Mouse (Mus musculus): ENCODE measurements at regions not wholly inside any gene's neighbourhood (a gene's known extent, or its start where the extent isn't known, plus 50 kb on each side); places are given as distances from the start of the nearest gene placed in this dataset.

GRCm38 (mm10) chr1:76083273-76084036 is 537.4 kb downstream of the Slc4a3 start:
- no peak overlapping the region for H3K9ac ChIP-seq
- no peaks in the 10 kb centered on the region for H3K9me3 ChIP-seq
- WGBS: 94% methylated on average over 3 of the region's 3 CpGs
- no peaks in the 10 kb centered on the region for H3K27me3 ChIP-seq (replicated peaks)
- no peak overlapping the region for H3K4me2 ChIP-seq (replicated peaks)
- no peak overlapping the region for H3K27ac ChIP-seq
- no peaks in the 10 kb centered on the region for H3K4me1 ChIP-seq
- no peaks in the 10 kb centered on the region for H3K36me3 ChIP-seq
- no peak for ATAC-seq (ENCODE audit: low FRiP score, low read depth)
- no peak overlapping the region for H3K4me3 ChIP-seq

DNA sequence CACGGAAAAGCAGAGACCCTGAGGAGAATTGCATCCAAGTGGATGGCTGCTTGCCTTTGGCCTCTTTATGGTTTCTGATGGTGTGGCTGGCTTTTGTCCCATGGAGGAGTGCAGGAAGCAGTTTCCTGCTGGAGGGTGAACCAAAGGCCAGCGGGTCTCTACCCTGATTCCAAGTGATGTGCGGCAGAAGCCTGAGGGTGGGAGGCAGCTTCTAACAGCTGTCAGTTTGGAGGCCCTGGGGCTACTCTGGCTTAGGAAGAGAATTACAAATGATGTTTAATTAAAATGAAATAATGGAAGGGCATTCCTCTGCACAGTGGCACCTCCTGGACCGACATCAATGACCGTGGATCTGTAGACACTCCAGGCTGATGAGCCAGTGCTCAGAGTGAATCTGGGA is 545.0 kb downstream of the Slc4a3 start:
- no peaks in the 10 kb centered on the region for H3K27me3 ChIP-seq (replicated peaks)
- WGBS: 22% methylated on average over 5 of the region's 5 CpGs
- no peak overlapping the region for H3K4me3 ChIP-seq
- no peaks in the 10 kb centered on the region for H3K9me3 ChIP-seq
- no peak overlapping the region for H3K4me2 ChIP-seq (replicated peaks)
- no peak overlapping the region for H3K27ac ChIP-seq
- ATAC-seq (ENCODE audit: low FRiP score, low read depth): no peak
- no peaks in the 10 kb centered on the region for H3K36me3 ChIP-seq
- H3K9ac ChIP-seq: no peak overlapping the region
- no peaks in the 10 kb centered on the region for H3K4me1 ChIP-seq

- H3K9ac ChIP-seq: no peak overlapping the region
- ATAC-seq (ENCODE audit: low FRiP score, low read depth): no peak
- no peak overlapping the region for H3K4me2 ChIP-seq (replicated peaks)
- H3K27ac ChIP-seq: no peak overlapping the region
- no peaks in the 10 kb centered on the region for H3K27me3 ChIP-seq (replicated peaks)
- H3K4me3 ChIP-seq: no peak overlapping the region
- no peaks in the 10 kb centered on the region for H3K9me3 ChIP-seq
- no peaks in the 10 kb centered on the region for H3K4me1 ChIP-seq
- H3K36me3 ChIP-seq: no peaks in the 10 kb centered on the region
- 92% methylated on average over 3 of the region's 3 CpGs for WGBS
Measured at GRCm38 (mm10) chr1:76113281-76113680, 567.2 kb downstream of the Slc4a3 start.

GRCm38 (mm10) chr1:76120840-76121239 is 574.8 kb downstream of the Slc4a3 start:
- Histone ChIP-seq H3K36me3 (no peaks in the 10 kb centered on the region), H3K4me3 (no peak overlapping the region), H3K9me3 (no peaks in the 10 kb centered on the region), H3K27ac (no peak overlapping the region), H3K9ac (no peak overlapping the region), H3K4me1 (no peaks in the 10 kb centered on the region), H3K4me2 (replicated peaks) (no peak overlapping the region), H3K27me3 (replicated peaks) (no peaks in the 10 kb centered on the region)
- ATAC-seq (ENCODE audit: low FRiP score, low read depth): no peak
- WGBS: 88% methylated on average over 4 of the region's 4 CpGs

- no peaks in the 10 kb centered on the region for H3K9me3 ChIP-seq
- no peaks in the 10 kb centered on the region for H3K36me3 ChIP-seq
- no peak overlapping the region for H3K4me3 ChIP-seq
- H3K9ac ChIP-seq: no peak overlapping the region
- H3K27ac ChIP-seq: no peak overlapping the region
- H3K4me2 ChIP-seq (replicated peaks): no peak overlapping the region
- ATAC-seq (ENCODE audit: low FRiP score, low read depth): no peak
- no peaks in the 10 kb centered on the region for H3K27me3 ChIP-seq (replicated peaks)
- WGBS: 69% methylated on average over 4 of the region's 4 CpGs
- H3K4me1 ChIP-seq: no peaks in the 10 kb centered on the region
Measured at GRCm38 (mm10) chr1:76130353-76130752, 584.3 kb downstream of the Slc4a3 start.

GRCm38 (mm10) chr1:76136810-76137209 is 590.7 kb downstream of the Slc4a3 start:
- H3K4me1 ChIP-seq: no peaks in the 10 kb centered on the region; the same call in 1 of the 2 replicates
- no peak overlapping the region for H3K4me2 ChIP-seq (replicated peaks)
- H3K9me3 ChIP-seq: no peaks in the 10 kb centered on the region
- no peak overlapping the region for H3K27ac ChIP-seq
- WGBS: 77% methylated on average over 1 of the region's 1 CpGs
- no peaks in the 10 kb centered on the region for H3K36me3 ChIP-seq
- no peak overlapping the region for H3K4me3 ChIP-seq
- H3K27me3 ChIP-seq (replicated peaks): no peaks in the 10 kb centered on the region
- H3K9ac ChIP-seq: no peak overlapping the region
- ATAC-seq (ENCODE audit: low FRiP score, low read depth): no peak

DNA sequence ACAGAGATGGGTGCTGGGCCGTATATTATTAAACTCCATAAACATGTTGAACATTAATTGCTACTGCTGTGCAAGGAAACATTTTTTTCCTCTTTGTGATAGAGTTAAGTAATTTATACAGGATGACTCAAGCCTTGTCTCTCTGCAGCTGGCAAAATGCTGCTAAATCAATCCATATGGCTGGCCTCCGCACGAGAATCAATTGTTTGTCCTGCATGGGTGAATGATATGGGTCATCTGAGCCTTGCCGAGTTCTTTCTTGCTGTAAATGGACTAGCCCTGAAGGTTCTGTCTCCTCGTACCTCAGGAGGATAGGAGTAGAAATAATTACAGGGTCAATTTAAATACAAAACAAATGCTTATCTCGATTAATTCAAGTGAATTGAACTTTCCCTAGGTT is 591.6 kb downstream of the Slc4a3 start:
- 27% methylated on average over 6 of the region's 6 CpGs for WGBS
- no peak for ATAC-seq (ENCODE audit: low FRiP score, low read depth)
- Histone ChIP-seq H3K4me2 (replicated peaks) (no peak overlapping the region), H3K9me3 (no peaks in the 10 kb centered on the region), H3K4me3 (no peak overlapping the region), H3K9ac (no peak overlapping the region), H3K27me3 (replicated peaks) (no peaks in the 10 kb centered on the region), H3K4me1 (no peaks in the 10 kb centered on the region; the same call in 1 of the 2 replicates), H3K36me3 (no peaks in the 10 kb centered on the region), H3K27ac (no peak overlapping the region)

- no peak overlapping the region for H3K4me3 ChIP-seq
- H3K9me3 ChIP-seq: no peaks in the 10 kb centered on the region
- no peak for ATAC-seq (ENCODE audit: low FRiP score, low read depth)
- H3K9ac ChIP-seq: no peak overlapping the region
- no peaks in the 10 kb centered on the region for H3K27me3 ChIP-seq (replicated peaks)
- H3K27ac ChIP-seq: no peak overlapping the region
- WGBS: 84% methylated on average over 5 of the region's 5 CpGs
- no peak overlapping the region for H3K4me2 ChIP-seq (replicated peaks)
- no peaks in the 10 kb centered on the region for H3K4me1 ChIP-seq
- no peaks in the 10 kb centered on the region for H3K36me3 ChIP-seq
Measured at GRCm38 (mm10) chr1:76143516-76143915, 597.5 kb downstream of the Slc4a3 start.

DNA sequence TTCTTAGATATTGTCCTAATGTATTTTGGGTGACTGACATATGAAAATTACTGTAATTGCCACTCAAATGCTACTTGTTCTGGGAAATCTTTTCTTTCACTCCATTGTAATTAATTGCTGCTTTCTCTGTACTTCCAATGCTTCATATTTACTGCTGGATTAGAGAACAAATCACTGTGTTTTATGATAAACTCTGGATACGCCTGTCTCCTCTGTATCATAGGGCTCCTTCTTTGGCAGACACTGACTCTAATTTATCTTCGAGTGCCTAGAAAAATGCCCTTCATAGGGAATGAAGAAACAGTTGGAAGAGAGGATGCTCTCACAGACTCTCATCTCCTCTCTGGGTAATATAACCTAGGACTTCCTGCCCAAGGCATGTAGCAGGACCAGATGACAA is 602.9 kb downstream of the Slc4a3 start:
- no peak for ATAC-seq (ENCODE audit: low FRiP score, low read depth)
- 85% methylated on average over 2 of the region's 2 CpGs for WGBS

GRCm38 (mm10) chr1:76156291-76156690 is 610.2 kb downstream of the Slc4a3 start:
- no peak overlapping the region for H3K27ac ChIP-seq
- H3K9ac ChIP-seq: no peak overlapping the region
- no peaks in the 10 kb centered on the region for H3K4me1 ChIP-seq
- no peak overlapping the region for H3K4me3 ChIP-seq
- H3K36me3 ChIP-seq: no peaks in the 10 kb centered on the region
- ATAC-seq (ENCODE audit: low FRiP score, low read depth): no peak
- no peaks in the 10 kb centered on the region for H3K9me3 ChIP-seq
- H3K4me2 ChIP-seq (replicated peaks): no peak overlapping the region
- 68% methylated on average over 8 of the region's 8 CpGs for WGBS
- H3K27me3 ChIP-seq (replicated peaks): no peaks in the 10 kb centered on the region

More for the DNA sequence above, 602.9 kb downstream of the Slc4a3 start:
- Histone ChIP-seq H3K9ac (no peak overlapping the region), H3K4me1 (no peaks in the 10 kb centered on the region), H3K9me3 (no peaks in the 10 kb centered on the region), H3K4me2 (replicated peaks) (no peak overlapping the region), H3K27me3 (replicated peaks) (no peaks in the 10 kb centered on the region), H3K4me3 (no peak overlapping the region), H3K27ac (no peak overlapping the region), H3K36me3 (no peaks in the 10 kb centered on the region)

GRCm38 (mm10) chr1:76167486-76167885 is 621.4 kb downstream of the Slc4a3 start:
- no peak overlapping the region for H3K9ac ChIP-seq
- no peak overlapping the region for H3K4me3 ChIP-seq
- WGBS: 72% methylated on average over 2 of the region's 2 CpGs
- no peaks in the 10 kb centered on the region for H3K9me3 ChIP-seq
- H3K27me3 ChIP-seq (replicated peaks): no peaks in the 10 kb centered on the region
- no peak overlapping the region for H3K27ac ChIP-seq
- H3K4me2 ChIP-seq (replicated peaks): no peak overlapping the region
- H3K4me1 ChIP-seq: no peaks in the 10 kb centered on the region
- no peak for ATAC-seq (ENCODE audit: low FRiP score, low read depth)
- no peaks in the 10 kb centered on the region for H3K36me3 ChIP-seq

GRCm38 (mm10) chr1:76181181-76181580 is 635.1 kb downstream of the Slc4a3 start:
- Histone ChIP-seq H3K9me3 (no peaks in the 10 kb centered on the region), H3K9ac (no peak overlapping the region), H3K4me3 (no peak overlapping the region), H3K4me1 (no peaks in the 10 kb centered on the region), H3K4me2 (replicated peaks) (no peak overlapping the region), H3K27ac (no peak overlapping the region), H3K27me3 (replicated peaks) (no peaks in the 10 kb centered on the region), H3K36me3 (no peaks in the 10 kb centered on the region)
- WGBS: 86% methylated on average over 3 of the region's 3 CpGs
- ATAC-seq (ENCODE audit: low FRiP score, low read depth): no peak

DNA sequence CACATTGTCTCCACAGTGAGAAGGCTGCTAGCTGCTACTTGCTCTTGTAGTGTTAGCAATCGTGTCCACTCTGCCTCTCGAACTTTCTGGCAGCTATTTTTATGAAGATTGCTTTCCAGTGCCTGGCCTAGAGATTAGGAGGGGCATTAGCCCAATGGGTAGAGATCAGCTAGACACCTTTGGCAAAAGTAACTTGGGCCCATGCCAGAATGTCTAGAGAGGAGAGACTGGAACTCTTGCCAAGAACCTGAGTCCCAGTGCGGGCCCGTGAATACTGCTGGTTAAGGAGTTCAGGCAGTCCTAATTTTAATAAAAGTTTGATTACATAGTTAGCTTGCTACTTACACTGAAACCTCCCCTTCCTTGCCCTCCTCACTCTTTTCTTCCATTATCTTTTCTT is 648.8 kb downstream of the Slc4a3 start:
- Histone ChIP-seq H3K27me3 (replicated peaks) (no peaks in the 10 kb centered on the region), H3K9ac (no peak overlapping the region), H3K9me3 (no peaks in the 10 kb centered on the region), H3K4me1 (no peaks in the 10 kb centered on the region), H3K27ac (no peak overlapping the region), H3K4me3 (no peak overlapping the region), H3K4me2 (replicated peaks) (no peak overlapping the region), H3K36me3 (no peaks in the 10 kb centered on the region)
- 93% methylated on average over 4 of the region's 4 CpGs for WGBS
- ATAC-seq (ENCODE audit: low FRiP score, low read depth): no peak

Data from neural tube, embryonic 12.5 days (tissue).